Mouse (Mus musculus): ENCODE measurements around the gene Ndufs4.

- no peak for TF ChIP-seq GATA1 (IDR thresholded peaks at IDR 0.05; ENCODE audit: low read length)
- TF ChIP-seq TAL1 (IDR thresholded peaks at IDR 0.05; ENCODE audit: low read length) = no peak
These were observed 116.5 kb downstream of the Ndufs4 start for GRCm38 (mm10) chr13:114271410-114272105.

All from erythroblast, embryonic 14.5 days (primary cell).